Mouse (Mus musculus): Measurements from ENCODE around the gene B4galnt4. TPM values are rescaled to one million over a fixed set of nuclear protein-coding genes. Genes with fewer than 3 reads are reported as not detected.
"Not testable (repeated sequence)": the region's sequence is repeated elsewhere in the genome, so short reads cannot be mapped to it uniquely, and the experiment has no call there.

B4galnt4 gene
- polyA plus RNA-seq, 1 experiment from 2014 or later = 44.1 TPM

DNA sequence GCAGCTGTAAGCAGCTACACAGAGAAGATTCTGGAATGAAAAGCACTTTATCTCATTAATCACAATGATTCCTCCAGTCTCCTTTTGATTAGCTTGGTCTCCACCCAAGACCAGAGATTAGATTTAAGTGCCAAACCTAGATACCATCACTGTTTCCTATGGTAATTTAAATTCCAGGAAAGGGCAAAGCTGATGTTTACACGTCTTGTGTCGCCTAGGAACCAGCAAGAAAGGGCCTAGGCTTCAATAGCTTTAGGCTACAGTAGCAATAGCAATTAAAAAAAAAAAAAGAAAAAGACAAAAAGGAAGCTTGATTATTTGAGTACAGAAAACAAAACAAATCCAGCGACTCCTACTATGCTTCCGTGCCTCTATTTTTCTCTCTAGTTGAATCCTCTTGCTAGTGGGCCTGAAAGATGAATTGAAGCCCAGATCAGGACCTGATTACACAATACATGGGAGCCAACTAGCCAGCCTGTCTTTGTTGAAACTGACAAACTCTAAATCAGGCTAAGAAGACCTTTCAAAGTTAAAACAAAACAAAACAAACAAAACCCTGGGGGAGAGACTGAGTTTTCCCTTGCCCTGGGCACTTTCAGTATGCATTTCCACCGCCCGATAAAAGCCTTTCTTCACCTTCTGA lies 34.7 kb upstream of the B4galnt4 start:
- Histone ChIP-seq H3K27me3 (ENCODE audit: control insufficient read depth, insufficient read depth, low read length) (no peaks in the 10 kb centered on the region), H3K4me2 (ENCODE audit: low read length) (no peak overlapping the region), H3K4me1 (ENCODE audit: control insufficient read depth, insufficient read depth, low read length) (peaks cover 11% of the 10 kb centered on the region), H3K4me3 (replicated peaks; ENCODE audit: low read depth, low read length) (no peak overlapping the region), H3K9me3 (ENCODE audit: control insufficient read depth, low read length) (no peaks in the 10 kb centered on the region), H3K27ac (replicated peaks; ENCODE audit: low read depth, low read length) (peak overlapping the region; percentile 71; the same call in 1 of the 2 replicates), H3K9ac (replicated peaks; ENCODE audit: low read length) (no peak overlapping the region), H3K36me3 (ENCODE audit: control insufficient read depth, insufficient read depth, low read length) (no peaks in the 10 kb centered on the region)
- WGBS = 14% methylated on average over 6 of the region's 6 CpGs
- DNase-seq = peak; percentile 46
- ATAC-seq (ENCODE audit: low FRiP score, low TSS enrichment) = no peak

DNA sequence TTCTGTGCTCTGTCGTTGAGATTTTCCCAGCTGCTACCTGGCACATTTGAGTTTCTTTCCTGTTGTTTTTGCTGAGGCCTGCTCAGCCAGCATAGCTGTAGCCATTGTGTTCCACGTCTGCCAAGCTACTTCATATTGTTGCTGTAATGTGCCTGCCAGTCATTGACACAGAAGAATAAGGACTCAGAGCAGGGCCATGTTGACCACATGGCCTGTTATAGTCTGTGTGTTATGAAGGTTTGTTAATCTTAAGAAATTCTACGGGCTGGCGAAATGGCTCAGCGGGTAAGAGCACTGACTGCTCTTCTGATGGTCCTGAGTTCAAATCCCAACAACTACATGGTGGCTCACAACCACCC lies 34.2 kb upstream of the B4galnt4 start:
- H3K4me3 ChIP-seq (replicated peaks; ENCODE audit: low read depth, low read length) = no peak overlapping the region
- WGBS = 49% methylated on average over 5 of the region's 5 CpGs
- no peak for DNase-seq

DNA sequence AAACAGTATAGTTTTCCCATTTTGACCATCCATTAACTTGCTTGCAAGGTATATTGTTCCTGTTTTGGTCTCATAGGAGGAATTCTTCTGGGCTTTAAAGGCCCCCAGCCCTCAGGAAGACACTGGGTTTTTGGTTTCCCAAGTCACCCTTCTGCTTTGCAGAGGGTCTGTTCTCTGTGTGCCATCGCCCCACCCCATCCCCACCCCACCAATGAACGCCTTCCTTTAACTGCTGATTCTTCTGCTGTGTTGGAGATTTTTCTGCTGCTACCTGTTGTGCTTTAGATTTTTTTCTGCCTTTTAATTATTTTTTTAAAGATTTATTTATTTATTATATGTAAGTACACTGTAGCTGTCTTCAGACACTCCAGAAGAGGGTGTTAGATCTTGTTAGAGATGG lies 32.1 kb upstream of the B4galnt4 start, which contains the start of gene Gm17387:
Gm17387 (plus strand) TSS at position 301 of the 400 bp plus-strand sequence.
- Histone ChIP-seq H3K4me3 (replicated peaks; ENCODE audit: low read depth, low read length) (no peak within 1 kb of the TSS), H3K9me3 (ENCODE audit: control insufficient read depth, low read length) (no peaks in the 10 kb centered on the region), H3K27me3 (ENCODE audit: control insufficient read depth, insufficient read depth, low read length) (no peaks in the 10 kb centered on the region), H3K27ac (replicated peaks; ENCODE audit: low read depth, low read length) (no peak within 1 kb of the TSS), H3K36me3 (ENCODE audit: control insufficient read depth, insufficient read depth, low read length) (no peaks in the 10 kb centered on the region), H3K9ac (replicated peaks; ENCODE audit: low read length) (no peak within 1 kb of the TSS), H3K4me2 (ENCODE audit: low read length) (no peak within 1 kb of the TSS), H3K4me1 (ENCODE audit: control insufficient read depth, insufficient read depth, low read length) (peaks cover 11% of the 10 kb centered on the region)
- 98% methylated on average over 2 of the region's 2 CpGs for WGBS
- no peak for ATAC-seq (ENCODE audit: low FRiP score, low TSS enrichment)
- no peak for DNase-seq

More for the DNA sequence above, 34.2 kb upstream of the B4galnt4 start:
- no peak overlapping the region for H3K9ac ChIP-seq (replicated peaks; ENCODE audit: low read length)
- H3K9me3 ChIP-seq (ENCODE audit: control insufficient read depth, low read length) = no peaks in the 10 kb centered on the region
- peaks cover 11% of the 10 kb centered on the region for H3K4me1 ChIP-seq (ENCODE audit: control insufficient read depth, insufficient read depth, low read length)
- H3K36me3 ChIP-seq (ENCODE audit: control insufficient read depth, insufficient read depth, low read length) = no peaks in the 10 kb centered on the region
- H3K27ac ChIP-seq (replicated peaks; ENCODE audit: low read depth, low read length) = peak overlapping the region; percentile 27; the same call in 1 of the 2 replicates
- H3K27me3 ChIP-seq (ENCODE audit: control insufficient read depth, insufficient read depth, low read length) = no peaks in the 10 kb centered on the region
- ATAC-seq (ENCODE audit: low FRiP score, low TSS enrichment) = no peak
- H3K4me2 ChIP-seq (ENCODE audit: low read length) = no peak overlapping the region

DNA sequence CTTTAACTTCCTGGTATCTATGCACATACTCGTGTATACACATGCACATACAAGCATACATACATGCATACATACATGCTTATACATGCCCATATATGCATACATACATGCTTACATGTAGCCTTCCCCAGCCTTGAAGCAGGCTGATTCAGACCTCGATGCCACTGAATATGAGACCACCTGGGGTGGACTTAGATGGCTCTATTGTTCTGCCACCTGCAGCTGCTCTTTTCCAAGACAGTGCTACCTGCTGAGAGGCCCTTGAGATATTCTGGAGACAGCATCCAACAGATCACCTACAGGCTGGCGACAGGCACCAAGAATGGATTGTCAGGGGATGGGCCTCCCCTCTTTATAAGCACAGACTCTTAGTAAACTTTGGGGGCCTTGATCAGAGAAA lies 30.5 kb upstream of the B4galnt4 start:
- DNase-seq (no peak), ATAC-seq (ENCODE audit: low FRiP score, low TSS enrichment) (no peak)
- H3K36me3 ChIP-seq (ENCODE audit: control insufficient read depth, insufficient read depth, low read length) = no peaks in the 10 kb centered on the region
- no peak overlapping the region for H3K4me3 ChIP-seq (replicated peaks; ENCODE audit: low read depth, low read length)
- WGBS = 40% methylated on average over 3 of the region's 3 CpGs
- H3K27ac ChIP-seq (replicated peaks; ENCODE audit: low read depth, low read length) = no peak overlapping the region
- no peaks in the 10 kb centered on the region for H3K27me3 ChIP-seq (ENCODE audit: control insufficient read depth, insufficient read depth, low read length)
- peaks cover 6% of the 10 kb centered on the region for H3K4me1 ChIP-seq (ENCODE audit: control insufficient read depth, insufficient read depth, low read length)
- no peak overlapping the region for H3K9ac ChIP-seq (replicated peaks; ENCODE audit: low read length)
- H3K4me2 ChIP-seq (ENCODE audit: low read length) = no peak overlapping the region
- H3K9me3 ChIP-seq (ENCODE audit: control insufficient read depth, low read length) = no peaks in the 10 kb centered on the region

DNA sequence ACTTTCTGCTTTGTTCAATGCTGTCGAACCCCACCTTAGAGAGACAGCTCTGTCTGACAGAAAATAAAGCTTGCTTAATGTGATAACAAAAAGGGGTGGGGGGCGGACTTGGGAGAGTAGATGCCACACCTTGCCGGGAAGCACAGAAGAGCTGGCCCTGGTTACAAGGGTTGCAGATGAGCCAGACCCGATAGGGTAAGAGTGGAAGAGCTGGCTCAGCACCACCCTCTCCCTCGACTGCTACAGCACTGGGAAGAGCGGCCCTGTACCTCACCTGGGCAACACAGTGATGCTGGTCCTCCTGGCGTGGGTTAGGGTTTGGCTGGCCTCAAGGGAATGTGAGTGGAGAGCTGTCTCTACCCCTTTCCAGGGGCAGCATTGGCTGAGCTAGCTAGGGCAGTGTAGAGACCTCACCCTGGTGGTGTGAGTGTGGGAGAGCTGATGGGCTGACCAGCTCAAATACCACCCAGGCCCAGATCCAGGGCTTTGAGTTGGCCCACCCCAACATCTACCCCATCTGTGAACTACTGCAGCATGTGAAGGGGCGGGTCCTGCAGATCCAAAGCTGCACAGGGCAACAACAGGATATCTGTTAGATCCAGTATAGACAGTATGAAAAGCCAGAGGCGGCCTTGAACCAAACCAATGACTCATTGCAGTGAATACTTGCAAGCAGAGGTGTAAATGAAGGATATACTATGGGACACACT lies 28.3 kb upstream of the B4galnt4 start:
- no peaks in the 10 kb centered on the region for H3K4me1 ChIP-seq (ENCODE audit: control insufficient read depth, insufficient read depth, low read length)
- H3K27ac ChIP-seq (replicated peaks; ENCODE audit: low read depth, low read length) = no peak overlapping the region
- 81% methylated on average over 9 of the region's 9 CpGs for WGBS
- ATAC-seq (ENCODE audit: low FRiP score, low TSS enrichment) (no peak), DNase-seq (no peak)
- H3K36me3 ChIP-seq (ENCODE audit: control insufficient read depth, insufficient read depth, low read length) = no peaks in the 10 kb centered on the region
- H3K4me2 ChIP-seq (ENCODE audit: low read length) = no peak overlapping the region
- H3K4me3 ChIP-seq (replicated peaks; ENCODE audit: low read depth, low read length) = no peak overlapping the region
- no peak overlapping the region for H3K9ac ChIP-seq (replicated peaks; ENCODE audit: low read length)
- H3K27me3 ChIP-seq (ENCODE audit: control insufficient read depth, insufficient read depth, low read length) = no peaks in the 10 kb centered on the region
- no peaks in the 10 kb centered on the region for H3K9me3 ChIP-seq (ENCODE audit: control insufficient read depth, low read length)

DNA sequence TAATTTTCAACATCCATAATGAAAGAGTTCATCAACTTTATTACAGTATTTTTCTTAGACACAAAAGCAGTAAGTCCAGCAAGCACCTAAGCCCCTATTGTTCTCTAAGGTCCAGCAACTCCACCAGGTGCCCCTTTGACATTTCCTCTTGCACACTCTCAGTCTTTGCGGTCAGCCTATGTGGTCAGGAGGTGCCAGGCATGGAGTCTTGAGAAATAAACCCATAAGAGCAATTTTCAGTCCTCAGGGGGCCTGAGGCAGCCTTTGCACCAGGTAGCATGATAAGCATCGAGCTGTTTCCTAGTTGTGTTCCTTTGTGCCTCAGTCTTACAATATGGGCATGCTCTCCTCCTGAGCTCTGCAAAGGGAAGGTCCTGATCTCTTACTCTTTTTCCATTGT lies 24.3 kb upstream of the B4galnt4 start:
- H3K4me3 ChIP-seq (replicated peaks; ENCODE audit: low read depth, low read length); H3K4me2 ChIP-seq (ENCODE audit: low read length); H3K27me3 ChIP-seq (ENCODE audit: control insufficient read depth, insufficient read depth, low read length); DNase-seq; H3K36me3 ChIP-seq (ENCODE audit: control insufficient read depth, insufficient read depth, low read length); H3K9ac ChIP-seq (replicated peaks; ENCODE audit: low read length); H3K4me1 ChIP-seq (ENCODE audit: control insufficient read depth, insufficient read depth, low read length); H3K27ac ChIP-seq (replicated peaks; ENCODE audit: low read depth, low read length); ATAC-seq (ENCODE audit: low FRiP score, low TSS enrichment); H3K9me3 ChIP-seq (ENCODE audit: control insufficient read depth, low read length): not testable (repeated sequence)
- WGBS = 89% methylated on average over 1 of the region's 2 CpGs

DNA sequence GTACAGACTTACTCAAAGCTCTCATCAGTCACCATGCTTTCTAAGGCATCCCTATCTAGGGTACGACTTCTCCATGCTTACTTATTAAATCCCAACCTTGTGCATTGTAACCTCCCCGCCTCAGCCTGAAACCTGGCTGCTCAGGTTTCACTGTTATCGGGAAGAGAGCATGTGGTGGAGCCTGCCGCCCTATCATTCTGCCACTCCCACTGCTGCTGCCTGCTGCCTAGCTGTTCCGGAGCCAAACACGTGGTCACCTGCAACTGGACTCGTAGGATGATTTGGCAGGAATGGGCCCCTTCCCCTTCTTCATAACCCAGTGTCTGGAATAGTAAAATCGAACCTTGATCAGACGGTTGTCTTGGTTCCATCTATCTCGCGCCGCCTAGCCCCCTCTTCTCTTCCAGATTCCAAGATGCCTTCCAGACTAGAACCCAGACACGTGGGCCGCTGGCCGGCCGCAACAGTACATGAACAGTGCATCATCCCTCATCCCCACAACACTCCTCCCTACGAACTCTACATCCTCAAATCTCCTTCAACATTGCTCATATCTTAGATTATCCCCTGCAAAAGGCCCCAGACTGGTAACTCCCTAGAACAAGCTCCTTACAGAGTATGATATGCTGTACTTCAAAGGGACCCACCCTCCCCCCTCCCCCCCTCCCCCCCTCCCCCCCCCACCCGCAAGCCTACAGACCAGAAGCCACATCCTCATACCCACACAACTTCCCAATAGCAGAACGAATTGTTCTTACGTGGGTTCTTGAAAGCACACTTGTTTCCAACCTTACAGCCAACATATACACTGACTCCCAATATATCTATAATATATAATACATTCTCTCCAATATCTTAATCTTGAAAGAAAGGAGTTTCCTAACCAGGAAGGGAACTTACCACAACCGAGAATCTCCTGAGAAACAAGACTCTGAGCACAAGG lies 22.5 kb upstream of the B4galnt4 start:
- no peak overlapping the region for H3K4me3 ChIP-seq (replicated peaks; ENCODE audit: low read depth, low read length)
- no peak overlapping the region for H3K9ac ChIP-seq (replicated peaks; ENCODE audit: low read length)
- H3K9me3 ChIP-seq (ENCODE audit: control insufficient read depth, low read length) = no peaks in the 10 kb centered on the region
- ATAC-seq (ENCODE audit: low FRiP score, low TSS enrichment) (no peak), DNase-seq (no peak)
- WGBS = 88% methylated on average over 20 of the region's 21 CpGs
- no peak overlapping the region for H3K27ac ChIP-seq (replicated peaks; ENCODE audit: low read depth, low read length)
- no peaks in the 10 kb centered on the region for H3K27me3 ChIP-seq (ENCODE audit: control insufficient read depth, insufficient read depth, low read length)
- no peak overlapping the region for H3K4me2 ChIP-seq (ENCODE audit: low read length)
- H3K4me1 ChIP-seq (ENCODE audit: control insufficient read depth, insufficient read depth, low read length) = no peaks in the 10 kb centered on the region
- no peaks in the 10 kb centered on the region for H3K36me3 ChIP-seq (ENCODE audit: control insufficient read depth, insufficient read depth, low read length)

DNA sequence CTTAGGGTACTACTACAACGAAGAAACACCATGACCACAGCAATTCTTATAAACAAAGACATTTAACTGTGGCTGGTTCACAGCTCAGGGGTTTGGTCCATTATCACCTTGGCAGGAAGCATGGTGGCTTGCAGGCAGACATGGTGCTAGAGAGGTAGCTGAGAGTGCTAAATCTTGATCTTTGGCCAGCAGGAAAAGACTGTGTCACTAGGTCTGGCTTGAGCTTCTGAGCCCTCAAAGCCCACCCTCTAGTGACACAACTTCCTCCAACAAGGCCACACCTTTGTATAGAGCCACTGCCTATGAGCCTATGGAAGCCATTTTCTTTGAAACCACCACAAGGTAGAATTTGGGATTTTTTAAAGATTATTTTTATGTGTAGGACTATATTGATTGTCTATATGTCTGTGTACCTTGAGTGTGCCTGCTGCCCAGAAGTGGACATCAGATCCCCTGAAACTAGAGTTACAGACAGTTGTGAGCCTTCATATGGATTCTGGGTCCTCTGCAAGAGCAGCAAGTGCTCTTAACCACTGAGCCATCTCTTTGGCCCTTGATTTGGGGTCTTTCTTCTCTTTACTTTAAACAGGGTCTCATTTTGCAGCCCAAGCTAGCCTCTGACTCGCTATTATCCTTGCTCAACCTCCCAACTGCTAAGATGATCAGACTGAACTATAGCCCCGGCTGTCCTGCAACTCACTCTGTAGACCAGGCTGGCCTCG lies 21.4 kb upstream of the B4galnt4 start:
- no peak overlapping the region for H3K4me2 ChIP-seq (ENCODE audit: low read length)
- no peak overlapping the region for H3K9ac ChIP-seq (replicated peaks; ENCODE audit: low read length)
- H3K27ac ChIP-seq (replicated peaks; ENCODE audit: low read depth, low read length) = no peak overlapping the region
- ATAC-seq (ENCODE audit: low FRiP score, low TSS enrichment) = no peak
- DNase-seq = no peak
- 92% methylated on average over 4 of the region's 4 CpGs for WGBS
- no peaks in the 10 kb centered on the region for H3K27me3 ChIP-seq (ENCODE audit: control insufficient read depth, insufficient read depth, low read length)
- no peaks in the 10 kb centered on the region for H3K4me1 ChIP-seq (ENCODE audit: control insufficient read depth, insufficient read depth, low read length)
- no peak overlapping the region for H3K4me3 ChIP-seq (replicated peaks; ENCODE audit: low read depth, low read length)
- H3K9me3 ChIP-seq (ENCODE audit: control insufficient read depth, low read length) = no peaks in the 10 kb centered on the region
- no peaks in the 10 kb centered on the region for H3K36me3 ChIP-seq (ENCODE audit: control insufficient read depth, insufficient read depth, low read length)

Measured in midbrain, embryonic 14.5 days (tissue).